Mouse (Mus musculus) MEL (cell line): ENCODE measurements around the gene Gm3045. TPM values are rescaled to one million over a fixed set of nuclear protein-coding genes. Genes with fewer than 3 reads are reported as not detected.

ENCODE experiments used
- DNase-seq: peaks from one replicate; pipeline ENCODE4 v3.0.0; 2011; ENCODE audit warnings: low read depth, low spot score
- H3K27ac ChIP-seq: 2 replicates; pipeline ENCODE4 v1.5.1; 2012; ENCODE audit warnings: low read depth, mild to moderate bottlenecking, control low read depth, low read length, moderate library complexity; ENCODE audit not compliant: control insufficient read depth
- H3K27me3 ChIP-seq, 2 experiments: fragments of 150-350 bp in 1 of 2; sonication (generic) in 1 of 2; 2 replicates each; pipeline ENCODE4 v1.6.1; 2012; ENCODE audit warnings: low read length in 2 of 2, mild to moderate bottlenecking in 2 of 2, improper control_type of control experiment in 1 of 2, moderate library complexity in 1 of 2; ENCODE audit not compliant: insufficient read depth in 2 of 2, control insufficient read depth in 1 of 2
- H3K36me3 ChIP-seq, 2 experiments: 2 replicates each; pipeline ENCODE4 v1.6.1; 2012 to 2014; ENCODE audit warnings: low read length in 2 of 2, improper control_type of control experiment in 1 of 2, inconsistent platforms in 1 of 2, mild to moderate bottlenecking in 1 of 2; ENCODE audit not compliant: insufficient read depth in 2 of 2, control insufficient read depth in 1 of 2
- H3K4me1 ChIP-seq, 2 experiments: fragments of 150-350 bp in 1 of 2; sonication (generic) in 1 of 2; 2 replicates each; pipeline ENCODE4 v1.6.1; 2012; ENCODE audit warnings: low read length in 2 of 2, improper control_type of control experiment in 1 of 2, mild to moderate bottlenecking in 1 of 2; ENCODE audit not compliant: insufficient read depth in 2 of 2, control insufficient read depth in 1 of 2
- H3K4me3 ChIP-seq, 2 experiments: fragments of 150-350 bp in 1 of 2; sonication (generic) in 1 of 2; 2 replicates each; pipeline ENCODE4 v1.5.1; 2012; ENCODE audit warnings: low read depth in 2 of 2, low read length in 2 of 2, mild to moderate bottlenecking in 2 of 2, moderate library complexity in 2 of 2, control low read depth in 1 of 2, improper control_type of control experiment in 1 of 2; ENCODE audit not compliant: control insufficient read depth in 1 of 2, insufficient read depth in 1 of 2
- H3K79me2 ChIP-seq: 2 replicates; pipeline ENCODE4 v1.6.1; 2012; ENCODE audit warnings: mild to moderate bottlenecking, low read length, moderate library complexity; ENCODE audit not compliant: control insufficient read depth, poor library complexity, insufficient read depth
- H3K9ac ChIP-seq: 2 replicates; pipeline ENCODE4 v1.6.1; 2012; ENCODE audit warnings: low read depth, mild to moderate bottlenecking, control low read depth, low read length, moderate library complexity; ENCODE audit not compliant: control insufficient read depth, poor library complexity, severe bottlenecking
- H3K9me3 ChIP-seq: fragments of 150-350 bp; sonication (generic); replicated peaks from 2 replicates; pipeline ENCODE4 v1.6.1; 2012; ENCODE audit warnings: mild to moderate bottlenecking, low read length, improper control_type of control experiment, moderate library complexity; ENCODE audit not compliant: insufficient read depth
- BHLHE40 ChIP-seq: IDR thresholded peaks from 2 replicates; pipeline ENCODE4 v1.6.1; 2012; ENCODE audit warnings: low read depth, mild to moderate bottlenecking, inconsistent platforms, low read length, improper control_type of control experiment, borderline replicate concordance
- CHD1 ChIP-seq: IDR thresholded peaks from 2 replicates; pipeline ENCODE4 v1.6.1; 2012; ENCODE audit warnings: low read depth, mild to moderate bottlenecking, inconsistent platforms, low read length, improper control_type of control experiment
- CHD2 ChIP-seq: IDR thresholded peaks from 2 replicates; pipeline ENCODE4 v1.6.1; 2011; ENCODE audit warnings: low read length, improper control_type of control experiment
- E2F4 ChIP-seq: IDR thresholded peaks from 2 replicates; pipeline ENCODE4 v1.6.1; 2011; ENCODE audit warnings: low read depth, low read length, improper control_type of control experiment, borderline replicate concordance
- ELF1 ChIP-seq: IDR thresholded peaks from 2 replicates; pipeline ENCODE4 v1.6.1; 2014; ENCODE audit warnings: low read depth, mild to moderate bottlenecking, inconsistent platforms, low read length, improper control_type of control experiment, moderate library complexity
- ETS1 ChIP-seq: IDR thresholded peaks from 2 replicates; pipeline ENCODE4 v1.6.1; 2012; ENCODE audit warnings: low read depth, mild to moderate bottlenecking, inconsistent platforms, low read length, improper control_type of control experiment, moderate library complexity
- HCFC1 ChIP-seq: IDR thresholded peaks from 2 replicates; pipeline ENCODE4 v1.6.1; 2012; ENCODE audit warnings: low read depth, mild to moderate bottlenecking, inconsistent platforms, low read length, improper control_type of control experiment, moderate library complexity
- JUND ChIP-seq: IDR thresholded peaks from 2 replicates; pipeline ENCODE4 v1.6.1; 2011; ENCODE audit warnings: low read depth, mild to moderate bottlenecking, improper control_type of control experiment, low read length
- KAT2A ChIP-seq: conservative IDR thresholded peaks from 2 replicates; pipeline ENCODE4 v1.6.1; 2012; ENCODE audit warnings: low read depth, low read length, improper control_type of control experiment, inconsistent platforms
- MAX ChIP-seq: IDR thresholded peaks from 2 replicates; pipeline ENCODE4 v1.6.1; 2011; ENCODE audit warnings: low read length, improper control_type of control experiment
- MEF2A ChIP-seq: IDR thresholded peaks from 2 replicates; pipeline ENCODE4 v1.6.1; 2014; ENCODE audit warnings: low read depth, mild to moderate bottlenecking, inconsistent platforms, low read length, improper control_type of control experiment; ENCODE audit not compliant: poor library complexity, insufficient replicate concordance, severe bottlenecking; ENCODE audit errors: extremely low read depth
- MYB ChIP-seq: IDR thresholded peaks from 2 replicates; pipeline ENCODE4 v1.6.1; 2011; ENCODE audit warnings: mild to moderate bottlenecking, low read depth, low read length, improper control_type of control experiment
- NELFE ChIP-seq: IDR thresholded peaks from 2 replicates; pipeline ENCODE4 v1.6.1; 2011; ENCODE audit warnings: low read depth, low read length, improper control_type of control experiment
- POLR2A ChIP-seq, 2 experiments: IDR thresholded peaks; 2 replicates each; pipeline ENCODE4 v1.6.1; 2011 to 2012; ENCODE audit warnings: low read length in 2 of 2, mild to moderate bottlenecking in 2 of 2, control low read depth in 1 of 2, improper control_type of control experiment in 1 of 2, low read depth in 1 of 2, moderate library complexity in 1 of 2; ENCODE audit not compliant: control insufficient read depth in 1 of 2, insufficient read depth in 1 of 2, poor library complexity in 1 of 2
- POLR2AphosphoS5 ChIP-seq: IDR thresholded peaks from 2 replicates; pipeline ENCODE4 v1.6.1; 2012; ENCODE audit warnings: low read depth, borderline replicate concordance, mild to moderate bottlenecking, inconsistent platforms, low read length, moderate library complexity, mixed read lengths
- RAD21 ChIP-seq: IDR thresholded peaks from 2 replicates; pipeline ENCODE4 v1.6.1; 2011; ENCODE audit warnings: mild to moderate bottlenecking, low read depth, low read length, improper control_type of control experiment
- SIN3A ChIP-seq: IDR thresholded peaks from 2 replicates; pipeline ENCODE4 v1.6.1; 2012; ENCODE audit warnings: low read length, improper control_type of control experiment, inconsistent platforms
- TAL1 ChIP-seq: IDR thresholded peaks from 2 replicates; pipeline ENCODE4 v1.6.1; 2012; ENCODE audit warnings: mild to moderate bottlenecking, inconsistent platforms, low read length, moderate library complexity, mixed read lengths
- TBP ChIP-seq: IDR thresholded peaks from 2 replicates; pipeline ENCODE4 v1.8.0; 2011; ENCODE audit warnings: low read depth, low read length, improper control_type of control experiment
- TCF12 ChIP-seq: IDR thresholded peaks from 2 replicates; pipeline ENCODE4 v1.6.1; 2014; ENCODE audit warnings: low read depth, mild to moderate bottlenecking, inconsistent platforms, low read length, improper control_type of control experiment, moderate library complexity
- UBTF ChIP-seq: IDR thresholded peaks from 2 replicates; pipeline ENCODE4 v1.6.1; 2012; ENCODE audit warnings: low read depth, mild to moderate bottlenecking, inconsistent platforms, low read length, improper control_type of control experiment, moderate library complexity, borderline replicate concordance; ENCODE audit not compliant: insufficient read depth
- USF1 ChIP-seq: IDR thresholded peaks from 2 replicates; pipeline ENCODE4 v1.6.1; 2014; ENCODE audit warnings: low read depth, mild to moderate bottlenecking, inconsistent platforms, low read length, improper control_type of control experiment, moderate library complexity
- USF2 ChIP-seq, 2 experiments: IDR thresholded peaks; 2 replicates each; pipeline ENCODE4 v1.6.1; 2011 to 2012; ENCODE audit warnings: improper control_type of control experiment in 2 of 2, low read length in 2 of 2, borderline replicate concordance in 1 of 2, inconsistent platforms in 1 of 2, low read depth in 1 of 2, mild to moderate bottlenecking in 1 of 2; ENCODE audit not compliant: insufficient read depth in 1 of 2
- ZC3H11A ChIP-seq: IDR thresholded peaks from 2 replicates; pipeline ENCODE4 v1.6.1; 2012; ENCODE audit warnings: low read depth, mild to moderate bottlenecking, inconsistent platforms, low read length, improper control_type of control experiment
- ZMIZ1 ChIP-seq: IDR thresholded peaks from 2 replicates; pipeline ENCODE4 v1.6.1; 2012; ENCODE audit warnings: low read depth, mild to moderate bottlenecking, inconsistent platforms, low read length, improper control_type of control experiment, moderate library complexity
- polyA plus RNA-seq, 2 experiments: library from polyadenylated mRNA; stranded (reverse) in 1 of 2; unstranded in 1 of 2; fragments of >175 nt in 1 of 2; fragments of >200 nt in 1 of 2; gene quantifications; 2 replicates each; pipeline versions ENCODE4 v1.2.1 to v1.2.4; 2012; ENCODE audit warnings: low replicate concordance in 2 of 2, low read depth in 1 of 2; ENCODE audit not compliant: insufficient read length in 2 of 2, insufficient read depth in 1 of 2, missing spikeins in 1 of 2
- total RNA-seq: library from RNA; depleted of rRNA; stranded (reverse); fragments of 300-350 nt; gene quantifications from 2 replicates; pipeline ENCODE4 v1.2.3, GENCODE M21; 2012; rRNA removed

Gm3045 gene
- total RNA-seq (not detected in 2 replicates), polyA plus RNA-seq (not detected)

DNA sequence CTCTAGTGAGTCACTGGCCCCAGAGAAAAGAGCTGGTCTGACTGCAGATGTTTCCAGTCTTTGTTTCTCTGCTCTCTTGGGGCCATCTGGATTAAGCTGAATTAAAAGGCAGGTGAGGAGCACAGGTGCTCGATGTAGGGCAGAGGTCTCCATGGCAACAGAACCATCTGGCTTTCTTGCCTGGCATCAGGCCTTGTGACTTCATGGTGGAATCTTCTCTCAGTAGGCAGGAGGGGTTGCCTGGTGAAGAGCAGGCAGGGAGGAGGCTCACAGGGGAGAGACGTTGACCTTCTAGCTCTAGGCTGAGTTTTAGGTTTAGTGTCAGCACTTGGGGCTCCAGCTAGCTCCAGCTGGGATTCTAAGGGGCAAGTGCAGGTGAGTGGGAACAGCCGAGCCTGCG lies at the start of gene Gm3045:
TSS of gene Gm3045 (plus strand) at position 230 of the 400 bp plus-strand sequence.
- no peak within 1 kb of the TSS for H3K4me3 ChIP-seq
- TF ChIP-seq CHD2 (no peak), KAT2A (no peak), CHD1 (no peak), MEF2A (no peak), POLR2AphosphoS5 (no peak), NELFE (no peak), POLR2A (IDR thresholded peaks at IDR 0.05; ENCODE audit: control insufficient read depth in 1 of 2, insufficient read depth in 1 of 2, low read depth in 1 of 2, low read length in 2 of 2, poor library complexity in 1 of 2) (no peak), BHLHE40 (no peak), ELF1 (no peak), TAL1 (no peak), USF1 (no peak), USF2 (IDR thresholded peaks at IDR 0.05; ENCODE audit: borderline replicate concordance in 1 of 2, insufficient read depth in 1 of 2, low read depth in 1 of 2, low read length in 2 of 2) (no peak), E2F4 (no peak), JUND (no peak), MAX (no peak)
- TF ChIP-seq, all 39 proteins: peak for 0
- Histone ChIP-seq H3K9ac (no peak within 1 kb of the TSS), H3K27me3 (no peaks in the 10 kb centered on the region), H3K9me3 (no peaks in the 10 kb centered on the region), H3K4me1 (no peaks in the 10 kb centered on the region), H3K79me2 (no peaks in the 10 kb centered on the region), H3K27ac (no peak within 1 kb of the TSS), H3K36me3 (no peaks in the 10 kb centered on the region)
- DNase-seq, result no peak

DNA sequence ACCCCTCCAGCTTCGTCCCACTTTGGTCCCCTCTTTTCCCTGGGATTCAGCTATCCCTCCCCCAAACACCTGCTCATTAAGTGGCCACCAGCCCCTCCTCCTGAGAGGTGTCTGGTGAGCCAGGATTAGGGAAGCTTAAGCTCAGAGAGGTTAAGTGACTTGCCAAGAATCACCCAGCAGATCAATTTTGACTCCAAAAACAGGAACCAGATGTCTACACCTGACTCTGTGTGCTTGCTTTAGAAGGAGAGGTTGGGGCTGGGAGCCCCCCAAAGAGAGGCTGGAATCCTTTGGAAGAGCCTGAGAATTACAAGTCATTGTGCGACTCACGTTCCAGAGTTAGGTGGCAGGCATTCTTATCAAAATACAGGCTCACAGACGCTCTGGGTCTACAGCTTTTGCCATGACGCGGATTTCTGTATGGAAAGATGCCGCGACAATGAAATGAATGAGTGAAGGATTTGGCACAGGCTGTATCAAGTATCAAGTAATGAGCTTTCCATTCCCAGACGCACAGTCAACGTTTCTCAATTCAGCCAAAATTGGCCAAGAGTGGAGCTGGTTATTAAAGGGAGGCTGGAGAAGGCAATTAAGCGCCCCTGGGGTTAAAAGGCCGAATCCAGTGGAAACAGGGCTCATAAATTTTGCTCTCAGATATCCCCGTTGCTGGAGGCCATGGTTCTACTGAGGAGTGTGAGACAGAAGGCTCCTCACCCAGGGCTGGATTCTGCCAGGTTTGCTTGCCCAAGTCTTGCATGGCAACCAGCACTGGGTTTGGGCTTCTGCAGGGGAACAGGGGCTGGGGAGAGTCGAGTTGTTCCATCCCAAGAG lies 45.3 kb upstream of the Gm3045 start:
- TF ChIP-seq ETS1, result no peak
- no peak for TF ChIP-seq RAD21
- no peak for TF ChIP-seq USF2 (IDR thresholded peaks at IDR 0.05; ENCODE audit: borderline replicate concordance in 1 of 2, insufficient read depth in 1 of 2, low read depth in 1 of 2, low read length in 2 of 2)
- no peak for TF ChIP-seq BHLHE40
- TF ChIP-seq ZMIZ1, result no peak
- no peak for TF ChIP-seq TCF12
- TF ChIP-seq TAL1, result no peak
- TF ChIP-seq USF1, result no peak
- no peak for TF ChIP-seq MYB
- TF ChIP-seq HCFC1, result no peak
- TF ChIP-seq KAT2A, result no peak
- TF ChIP-seq JUND, result no peak
- no peak for TF ChIP-seq UBTF
- no peak for TF ChIP-seq SIN3A
- TF ChIP-seq ZC3H11A, result no peak
- no peak for TF ChIP-seq TBP
- TF ChIP-seq MEF2A, result no peak

More for the DNA sequence above, 45.3 kb upstream of the Gm3045 start:
- H3K4me3 ChIP-seq, result no peak overlapping the region
- no peaks in the 10 kb centered on the region for H3K36me3 ChIP-seq
- H3K79me2 ChIP-seq, result no peaks in the 10 kb centered on the region
- no peak overlapping the region for H3K27ac ChIP-seq
- no peaks in the 10 kb centered on the region for H3K4me1 ChIP-seq
- H3K27me3 ChIP-seq, result no peaks in the 10 kb centered on the region
- H3K9ac ChIP-seq, result no peak overlapping the region
- no peak for DNase-seq
- no peaks in the 10 kb centered on the region for H3K9me3 ChIP-seq
